Mouse (Mus musculus) kidney, adult 2 months (tissue): ENCODE results near the gene Atxn7l3. TPM values are rescaled to one million over a fixed set of nuclear protein-coding genes. Genes with fewer than 3 reads are reported as not detected.
A peak's percentile ranks its signal among the peaks of the same experiment; 100 is the strongest.

Experiments used
- DNase-seq: peaks from one replicate; pipeline ENCODE4 v3.0.0; 2021
- H3K27ac ChIP-seq: fragments of 200-500 bp; 2 replicates; pipeline ENCODE4 v1.5.1; 2012; ENCODE audit warnings: low read depth, low read length, control low read depth, inconsistent platforms; ENCODE audit not compliant: insufficient read depth
- H3K27me3 ChIP-seq: fragments of 200-500 bp; replicated peaks from 2 replicates; pipeline ENCODE4 v1.6.1; 2012; ENCODE audit warnings: mild to moderate bottlenecking, moderate library complexity, low read length, inconsistent platforms; ENCODE audit not compliant: control insufficient read depth, insufficient read depth
- H3K36me3 ChIP-seq: fragments of 200-500 bp; 2 replicates; pipeline ENCODE4 v1.6.1; 2012; ENCODE audit warnings: mild to moderate bottlenecking, moderate library complexity, low read length, inconsistent platforms; ENCODE audit not compliant: control insufficient read depth, insufficient read depth
- H3K4me1 ChIP-seq: fragments of 200-500 bp; 2 replicates; pipeline ENCODE4 v1.6.1; 2011; ENCODE audit warnings: low read length; ENCODE audit not compliant: control insufficient read depth, insufficient read depth
- H3K4me3 ChIP-seq: fragments of 200-500 bp; 2 replicates; pipeline ENCODE4 v1.5.1; 2011; ENCODE audit warnings: mild to moderate bottlenecking, low read depth, low read length, control low read depth; ENCODE audit not compliant: insufficient read depth
- CTCF ChIP-seq: fragments of 200-500 bp; conservative IDR thresholded peaks from 2 replicates; pipeline ENCODE4 v1.5.1; 2011; ENCODE audit warnings: low read depth, mild to moderate bottlenecking, control low read depth, low read length, moderate library complexity, mixed read lengths; ENCODE audit not compliant: insufficient read depth, insufficient read length
- POLR2A ChIP-seq: fragments of 200-500 bp; IDR thresholded peaks from one replicate; pipeline ENCODE4 v1.6.1; 2011; ENCODE audit warnings: low read depth, low read length, control low read depth
- WGBS: fragments of 180-500 bp; shearing (Covaris S2); methylation state at CpG from one replicate; pipeline ENCODE4 v1.1.7; 2018; 5-methylcytosine and 5-hydroxymethylcytosine counted together
- polyA plus RNA-seq: library from polyadenylated mRNA; depleted of rRNA; stranded (reverse); fragments of >200 nt; gene quantifications from 2 replicates; pipeline ENCODE4 v1.2.3, GENCODE M21; 2012; rRNA removed

Atxn7l3 gene
- 28.0 TPM in 2 replicates for polyA plus RNA-seq

- Histone ChIP-seq H3K36me3 (no peaks in the 10 kb centered on the region; the same call in 1 of the 2 replicates), H3K27ac (peak within 1 kb of the TSS; percentile 96), H3K4me3 (peak within 1 kb of the TSS; percentile 91), H3K27me3 (no peaks in the 10 kb centered on the region), H3K4me1 (no peaks in the 10 kb centered on the region; the same call in 1 of the 2 replicates)
- TF ChIP-seq CTCF (no peak), POLR2A (peak; percentile 49)
- under 1% methylated on average over 95 of the region's 125 CpGs for WGBS
- DNase-seq, result peak; percentile 99
Measured at GRCm38 (mm10) chr11:102296491-102297472, at the start of gene Atxn7l3. Gene Atxn7l3, minus strand, starts transcription at chr11:102296631.

- no peaks in the 10 kb centered on the region for H3K4me1 ChIP-seq
- DNase-seq, result no peak
- H3K36me3 ChIP-seq, result no peaks in the 10 kb centered on the region
- no peak overlapping the region for H3K4me3 ChIP-seq
- TF ChIP-seq POLR2A (no peak), CTCF (no peak)
- no peaks in the 10 kb centered on the region for H3K27me3 ChIP-seq
- H3K27ac ChIP-seq, result no peak overlapping the region
- 93% methylated on average over 3 of the region's 3 CpGs for WGBS
Measured at GRCm38 (mm10) chr11:102344458-102344857, 48.0 kb upstream of the Atxn7l3 start.

- no peak overlapping the region for H3K27ac ChIP-seq
- H3K36me3 ChIP-seq, result no peaks in the 10 kb centered on the region
- H3K4me1 ChIP-seq, result 0 out of 2 replicates have a peak, but pooled peaks cover 3% of the 10 kb centered on the region
- DNase-seq, result no peak
- TF ChIP-seq CTCF (no peak), POLR2A (no peak)
- 67% methylated on average over 12 of the region's 12 CpGs for WGBS
- no peak overlapping the region for H3K4me3 ChIP-seq
- H3K27me3 ChIP-seq, result no peaks in the 10 kb centered on the region
Measured at GRCm38 (mm10) chr11:102342742-102343141, 46.3 kb upstream of the Atxn7l3 start.

GRCm38 (mm10) chr11:102341101-102341500, 44.7 kb upstream of the Atxn7l3 start:
- Histone ChIP-seq H3K4me1 (0 out of 2 replicates have a peak, but pooled peaks cover 3% of the 10 kb centered on the region), H3K27me3 (no peaks in the 10 kb centered on the region), H3K4me3 (no peak overlapping the region), H3K36me3 (no peaks in the 10 kb centered on the region), H3K27ac (no peak overlapping the region)
- DNase-seq, result no peak
- TF ChIP-seq POLR2A (no peak), CTCF (no peak)
- 80% methylated on average over 4 of the region's 4 CpGs for WGBS

DNA sequence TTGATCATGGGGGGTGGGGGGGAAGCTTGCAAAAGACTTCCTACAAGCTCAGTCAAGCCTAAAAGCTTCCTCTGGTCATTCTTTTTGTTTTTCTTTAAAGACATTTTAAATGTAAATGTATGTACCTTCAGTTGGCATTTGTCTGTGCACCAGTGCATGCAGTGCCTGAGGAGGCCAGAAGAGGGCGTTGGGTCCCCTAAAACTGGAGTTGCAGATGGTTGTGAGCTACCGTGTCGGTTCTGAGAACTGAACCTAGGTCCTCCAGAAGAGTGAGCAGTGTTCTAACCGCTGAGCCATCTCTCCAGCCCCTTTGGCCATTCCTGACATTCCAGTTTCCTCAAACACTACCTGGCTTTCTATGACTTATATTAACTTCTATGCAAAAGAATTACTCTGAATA, 43.2 kb upstream of the Atxn7l3 start:
- no peak for DNase-seq
- H3K4me1 ChIP-seq, result 0 out of 2 replicates have a peak, but pooled peaks cover 3% of the 10 kb centered on the region
- no peaks in the 10 kb centered on the region for H3K27me3 ChIP-seq
- H3K27ac ChIP-seq, result no peak overlapping the region
- no peaks in the 10 kb centered on the region for H3K36me3 ChIP-seq
- TF ChIP-seq CTCF (peak; percentile 29; the same call in 1 of the 2 replicates), POLR2A (no peak)
- H3K4me3 ChIP-seq, result no peak overlapping the region
- WGBS, result 66% methylated on average over 4 of the region's 4 CpGs

DNA sequence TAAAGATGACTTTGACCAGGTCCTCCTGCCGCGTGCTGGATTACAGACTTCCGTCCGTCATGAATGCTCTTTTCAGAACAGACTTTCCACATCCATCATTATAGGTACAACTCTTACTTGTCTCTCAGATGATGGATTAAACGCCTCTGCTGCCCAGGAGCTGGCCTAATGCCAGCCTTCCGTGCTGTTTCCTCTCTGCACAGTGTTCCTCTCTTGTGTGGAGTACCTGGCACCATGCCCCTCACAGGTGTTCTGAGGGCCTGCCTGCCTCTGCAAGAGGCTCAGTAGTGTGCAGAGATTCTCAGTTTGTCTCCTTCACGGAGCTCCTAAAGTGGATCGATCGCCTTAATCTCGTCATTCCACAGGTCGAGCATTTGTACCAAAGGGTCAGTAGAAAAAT, 42.8 kb upstream of the Atxn7l3 start:
- Histone ChIP-seq H3K4me3 (no peak overlapping the region), H3K27ac (no peak overlapping the region), H3K36me3 (no peaks in the 10 kb centered on the region), H3K4me1 (0 out of 2 replicates have a peak, but pooled peaks cover 3% of the 10 kb centered on the region), H3K27me3 (no peaks in the 10 kb centered on the region)
- 64% methylated on average over 11 of the region's 11 CpGs for WGBS
- no peak for TF ChIP-seq CTCF
- no peak for TF ChIP-seq POLR2A
- peak; percentile 65 for DNase-seq

DNA sequence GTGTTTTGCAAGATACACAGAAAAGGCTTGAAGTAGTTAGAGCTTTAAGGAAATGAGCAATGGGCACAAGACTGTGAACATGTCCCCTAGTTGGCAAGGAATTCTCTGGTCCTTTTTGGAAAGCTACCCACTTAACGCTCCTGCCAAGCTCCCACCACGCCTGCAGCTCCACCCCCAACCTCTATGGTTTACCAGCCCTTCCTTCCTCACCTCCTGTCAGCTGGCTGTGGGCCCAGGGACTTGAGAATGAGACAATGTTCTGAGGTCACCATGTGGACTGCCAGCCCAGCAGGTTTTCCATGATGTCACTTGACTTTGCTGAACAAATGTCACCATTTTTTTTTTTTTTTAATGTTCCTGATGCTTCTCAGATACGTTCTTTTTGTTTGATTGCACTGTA, 42.1 kb upstream of the Atxn7l3 start:
- H3K27ac ChIP-seq, result 0 out of 2 replicates have a peak overlapping the region, but pooled peaks have one; percentile 33
- WGBS, result 12% methylated on average over 3 of the region's 3 CpGs
- peak; percentile 95 for DNase-seq

More for the DNA sequence above, 42.1 kb upstream of the Atxn7l3 start:
- no peak for TF ChIP-seq POLR2A
- TF ChIP-seq CTCF, result no peak
- Histone ChIP-seq H3K27me3 (no peaks in the 10 kb centered on the region), H3K36me3 (no peaks in the 10 kb centered on the region), H3K4me1 (0 out of 2 replicates have a peak, but pooled peaks cover 3% of the 10 kb centered on the region), H3K4me3 (no peak overlapping the region)
